Mouse (Mus musculus): ENCODE data around the gene Gad1. TPM values are rescaled to one million over a fixed set of nuclear protein-coding genes. Genes with fewer than 3 reads are reported as not detected.
"Not testable (repeated sequence)": the region's sequence is repeated elsewhere in the genome, so short reads cannot be mapped to it uniquely, and the experiment has no call there.

Gene Gad1
- total and polyA plus RNA-seq, 2 experiments from 2014 or later, result 154 to 160 TPM

GRCm38 (mm10) chr2:70509021-70509632 lies 43.7 kb upstream of the Gad1 start:
- Histone ChIP-seq H3K4me1 (ENCODE audit: insufficient read depth, low read length) (0 out of 2 replicates have a peak, but pooled peaks cover 4% of the 10 kb centered on the region), H3K36me3 (ENCODE audit: insufficient read depth, low read length) (no peaks in the 10 kb centered on the region), H3K9me3 (ENCODE audit: low read length) (no peaks in the 10 kb centered on the region), H3K4me2 (ENCODE audit: low read depth, low read length, poor library complexity, severe bottlenecking) (peak overlapping the region; percentile 94), H3K27me3 (ENCODE audit: insufficient read depth, low read length) (no peaks in the 10 kb centered on the region), H3K4me3 (ENCODE audit: low read depth, low read length) (peak overlapping the region; percentile 68), H3K9ac (replicated peaks; ENCODE audit: low read length, poor library complexity, severe bottlenecking) (peak overlapping the region; percentile 58), H3K27ac (ENCODE audit: low read depth, low read length) (0 out of 2 replicates have a peak overlapping the region, but pooled peaks have one; percentile 38)
- TF ChIP-seq CTCF (IDR thresholded peaks at IDR 0.05), result peak; percentile 67
- DNase-seq (ENCODE audit: low spot score), result peak; percentile 80
- ATAC-seq (ENCODE audit: low FRiP score), result peak; percentile 90
- 2% methylated on average over 55 of the region's 56 CpGs for WGBS

DNA sequence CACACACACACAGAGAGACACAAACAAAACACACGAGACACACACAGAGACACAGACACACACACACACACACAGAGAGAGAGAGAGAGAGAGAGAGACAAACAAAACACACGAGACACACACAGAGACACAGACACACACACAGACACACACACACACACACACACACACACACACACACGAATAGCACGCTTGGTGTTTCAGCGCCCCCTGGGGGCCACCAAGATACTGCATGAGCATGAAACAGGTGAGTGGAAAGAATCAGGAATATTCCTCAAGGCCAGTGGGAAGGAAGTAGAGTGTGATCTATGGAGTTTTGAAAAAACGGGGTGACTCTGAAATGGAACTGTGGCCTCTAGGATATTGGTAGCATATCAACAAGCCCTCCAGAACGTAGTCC lies 14.6 kb upstream of the Gad1 start:
- H3K9me3 ChIP-seq (ENCODE audit: low read length); H3K27ac ChIP-seq (ENCODE audit: low read depth, low read length); ATAC-seq (ENCODE audit: low FRiP score); H3K36me3 ChIP-seq (ENCODE audit: insufficient read depth, low read length); H3K4me2 ChIP-seq (ENCODE audit: low read depth, low read length, poor library complexity, severe bottlenecking); H3K9ac ChIP-seq (replicated peaks; ENCODE audit: low read length, poor library complexity, severe bottlenecking); H3K27me3 ChIP-seq (ENCODE audit: insufficient read depth, low read length); H3K4me1 ChIP-seq (ENCODE audit: insufficient read depth, low read length); H3K4me3 ChIP-seq (ENCODE audit: low read depth, low read length): not testable (repeated sequence)
- DNase-seq (ENCODE audit: low spot score), result peak; percentile 5
- TF ChIP-seq CTCF (IDR thresholded peaks at IDR 0.05), result peak; percentile 75
- WGBS, result 44% methylated on average over 7 of the region's 7 CpGs

DNA sequence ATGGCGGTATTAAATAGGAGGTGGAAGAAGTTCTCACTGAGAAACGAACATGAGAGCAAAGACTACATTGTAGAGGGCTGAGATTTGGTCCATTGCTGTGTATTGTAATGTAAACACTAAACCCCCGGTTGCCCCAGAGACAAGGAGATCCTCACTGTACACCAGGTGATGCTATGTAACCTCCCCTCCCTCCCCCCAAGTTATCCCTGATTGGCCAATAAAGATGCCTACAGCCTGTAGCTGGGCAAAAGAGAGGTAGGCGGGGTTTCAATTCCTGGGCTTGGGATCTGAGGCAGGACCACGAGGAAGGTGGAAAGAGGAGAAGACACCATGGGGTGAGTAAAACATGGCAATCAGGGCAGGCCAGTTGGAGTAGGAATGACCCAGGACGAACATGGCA lies 2.2 kb upstream of the Gad1 start:
- no peak for TF ChIP-seq CTCF (IDR thresholded peaks at IDR 0.05)
- Histone ChIP-seq H3K4me3 (ENCODE audit: low read depth, low read length) (no peak overlapping the region), H3K4me1 (ENCODE audit: insufficient read depth, low read length) (no peaks in the 10 kb centered on the region), H3K9ac (replicated peaks; ENCODE audit: low read length, poor library complexity, severe bottlenecking) (no peak overlapping the region), H3K27me3 (ENCODE audit: insufficient read depth, low read length) (no peaks in the 10 kb centered on the region), H3K4me2 (ENCODE audit: low read depth, low read length, poor library complexity, severe bottlenecking) (no peak overlapping the region), H3K27ac (ENCODE audit: low read depth, low read length) (no peak overlapping the region), H3K36me3 (ENCODE audit: insufficient read depth, low read length) (no peaks in the 10 kb centered on the region), H3K9me3 (ENCODE audit: low read length) (no peaks in the 10 kb centered on the region)
- DNase-seq (ENCODE audit: low spot score) (no peak), ATAC-seq (ENCODE audit: low FRiP score) (no peak)
- 68% methylated on average over 6 of the region's 6 CpGs for WGBS

- H3K27me3 ChIP-seq (ENCODE audit: insufficient read depth, low read length), result no peaks in the 10 kb centered on the region
- no peak overlapping the region for H3K9ac ChIP-seq (replicated peaks; ENCODE audit: low read length, poor library complexity, severe bottlenecking)
- ATAC-seq (ENCODE audit: low FRiP score) (no peak), DNase-seq (ENCODE audit: low spot score) (no peak)
- TF ChIP-seq CTCF (IDR thresholded peaks at IDR 0.05), result no peak
- no peak overlapping the region for H3K4me3 ChIP-seq (ENCODE audit: low read depth, low read length)
- WGBS, result 78% methylated on average over 2 of the region's 2 CpGs
- no peaks in the 10 kb centered on the region for H3K36me3 ChIP-seq (ENCODE audit: insufficient read depth, low read length)
- no peak overlapping the region for H3K27ac ChIP-seq (ENCODE audit: low read depth, low read length)
- H3K4me2 ChIP-seq (ENCODE audit: low read depth, low read length, poor library complexity, severe bottlenecking), result no peak overlapping the region
- no peaks in the 10 kb centered on the region for H3K4me1 ChIP-seq (ENCODE audit: insufficient read depth, low read length)
- no peaks in the 10 kb centered on the region for H3K9me3 ChIP-seq (ENCODE audit: low read length)
Observed at GRCm38 (mm10) chr2:70551446-70551845, 1.4 kb upstream of the Gad1 start.

- DNase-seq (ENCODE audit: low spot score) (no peak), ATAC-seq (ENCODE audit: low FRiP score) (no peak)
- H3K4me1 ChIP-seq (ENCODE audit: insufficient read depth, low read length), result no peaks in the 10 kb centered on the region
- no peak overlapping the region for H3K27ac ChIP-seq (ENCODE audit: low read depth, low read length)
- H3K36me3 ChIP-seq (ENCODE audit: insufficient read depth, low read length), result no peaks in the 10 kb centered on the region
- 89% methylated on average over 15 of the region's 15 CpGs for WGBS
- H3K9me3 ChIP-seq (ENCODE audit: low read length), result no peaks in the 10 kb centered on the region
- no peak overlapping the region for H3K4me2 ChIP-seq (ENCODE audit: low read depth, low read length, poor library complexity, severe bottlenecking)
- TF ChIP-seq CTCF (IDR thresholded peaks at IDR 0.05), result no peak
- H3K27me3 ChIP-seq (ENCODE audit: insufficient read depth, low read length), result no peaks in the 10 kb centered on the region
- H3K9ac ChIP-seq (replicated peaks; ENCODE audit: low read length, poor library complexity, severe bottlenecking), result no peak overlapping the region
- no peak overlapping the region for H3K4me3 ChIP-seq (ENCODE audit: low read depth, low read length)
Observed at GRCm38 (mm10) chr2:70552067-70552598, 739 bp upstream of the Gad1 start.

DNA sequence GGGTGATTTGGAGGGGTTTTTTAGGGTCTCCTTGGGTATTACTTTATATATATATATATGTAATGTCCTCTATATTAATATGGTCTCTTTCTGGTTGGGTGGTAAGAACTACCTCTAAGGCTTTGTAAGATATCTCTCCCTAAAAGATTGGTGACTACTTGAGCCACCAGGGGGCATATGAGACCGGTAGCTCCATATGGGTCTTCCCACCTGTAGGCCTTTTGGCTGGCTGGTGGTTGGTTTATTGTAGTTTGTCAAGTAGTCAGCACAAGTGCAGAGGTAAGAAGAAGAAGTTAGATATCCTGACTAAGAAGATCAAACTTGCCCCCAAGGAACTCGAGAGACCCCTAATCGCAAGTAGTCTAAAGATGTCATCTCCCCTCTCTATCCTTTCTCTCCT lies 954 bp downstream of the Gad1 start:
- Histone ChIP-seq H3K4me1 (ENCODE audit: insufficient read depth, low read length) (no peaks in the 10 kb centered on the region), H3K27me3 (ENCODE audit: insufficient read depth, low read length) (0 out of 2 replicates have a peak, but pooled peaks cover 1% of the 10 kb centered on the region), H3K4me3 (ENCODE audit: low read depth, low read length) (no peak overlapping the region), H3K4me2 (ENCODE audit: low read depth, low read length, poor library complexity, severe bottlenecking) (no peak overlapping the region), H3K27ac (ENCODE audit: low read depth, low read length) (no peak overlapping the region), H3K9me3 (ENCODE audit: low read length) (no peaks in the 10 kb centered on the region), H3K36me3 (ENCODE audit: insufficient read depth, low read length) (no peaks in the 10 kb centered on the region), H3K9ac (replicated peaks; ENCODE audit: low read length, poor library complexity, severe bottlenecking) (no peak overlapping the region)
- 83% methylated on average over 3 of the region's 3 CpGs for WGBS
- TF ChIP-seq CTCF (IDR thresholded peaks at IDR 0.05), result no peak
- ATAC-seq (ENCODE audit: low FRiP score) (no peak), DNase-seq (ENCODE audit: low spot score) (no peak)
